Mouse (Mus musculus): Measurements from ENCODE around the gene Picalm. TPM values are rescaled to one million over a fixed set of nuclear protein-coding genes. Genes with fewer than 3 reads are reported as not detected.

The Picalm gene
- total RNA-seq (2021), result 152 and 162 TPM in 2 replicates
- long read RNA-seq, full-length matches to known transcripts, result 12 of 30 reads
- long read RNA-seq, partial matches to known transcripts, result 16 of 30 reads
- long read RNA-seq, other reads (novel, unspliced or antisense), result 2 of 30 reads

- DNase-seq, result peak; percentile 98
These were observed at the start of gene Picalm for GRCm38 (mm10) chr7:90129732-90130392. Gene Picalm (plus strand): TSS chr7:90130213.

GRCm38 (mm10) chr7:90083799-90084198, 46.2 kb upstream of the Picalm start:
- no peak for DNase-seq

GRCm38 (mm10) chr7:90084531-90084930, 45.5 kb upstream of the Picalm start:
- no peak for DNase-seq

GRCm38 (mm10) chr7:90085713-90086112, 44.3 kb upstream of the Picalm start:
- DNase-seq, result no peak

- DNase-seq, result no peak
These were observed 43.2 kb upstream of the Picalm start for GRCm38 (mm10) chr7:90086821-90087220.

GRCm38 (mm10) chr7:90090996-90091395, 39.0 kb upstream of the Picalm start:
- no peak for DNase-seq

- DNase-seq, result no peak
These were observed 38.3 kb upstream of the Picalm start for GRCm38 (mm10) chr7:90091756-90092155.

- no peak for DNase-seq
These were observed 37.3 kb upstream of the Picalm start for GRCm38 (mm10) chr7:90092452-90093450.

- DNase-seq, result no peak
These were observed 34.9 kb upstream of the Picalm start for GRCm38 (mm10) chr7:90095097-90095496.

- DNase-seq, result no peak
These were observed 34.1 kb upstream of the Picalm start for GRCm38 (mm10) chr7:90095766-90096372.

GRCm38 (mm10) chr7:90096609-90097008, 33.4 kb upstream of the Picalm start:
- no peak for DNase-seq

GRCm38 (mm10) chr7:90098253-90098652, 31.8 kb upstream of the Picalm start:
- DNase-seq, result no peak

- DNase-seq, result no peak
These were observed 30.8 kb upstream of the Picalm start for GRCm38 (mm10) chr7:90099248-90099647.

GRCm38 (mm10) chr7:90100614-90101160, 29.3 kb upstream of the Picalm start:
- no peak for DNase-seq

GRCm38 (mm10) chr7:90116100-90116499, 13.9 kb upstream of the Picalm start:
- DNase-seq, result no peak

- no peak for DNase-seq
These were observed 9.9 kb upstream of the Picalm start for GRCm38 (mm10) chr7:90120106-90120505.

GRCm38 (mm10) chr7:90124991-90125390, 5.0 kb upstream of the Picalm start:
- DNase-seq, result no peak

- DNase-seq, result no peak
These were observed 1.3 kb upstream of the Picalm start for GRCm38 (mm10) chr7:90128631-90129200.

GRCm38 (mm10) chr7:90129271-90129731, 712 bp upstream of the Picalm start:
- DNase-seq, result no peak

GRCm38 (mm10) chr7:90130501-90131375, 725 bp downstream of the Picalm start:
- DNase-seq, result peak; percentile 13

GRCm38 (mm10) chr7:90131376-90131651, 1.3 kb downstream of the Picalm start:
- DNase-seq, result no peak

Data from adrenal gland, postnatal 25 days (tissue).